Comparison of ENCODE assay signal across 23 mouse cellular contexts in genomic region chr9:62186886-62187285, GRCm38 (mm10).
DNase-seq lines count a peak whose midpoint lies in the region; ATAC-seq and TF ChIP-seq lines count a peak whose summit lies in the region.
"Had no signal": no experiment of that assay in that cellular context is flagged by ENCODE, and none has a peak within 500 bp of the region (broad histone marks: within the 10 kb centered on the region; RNA-seq: fewer than 3 reads in every experiment).

No protein-coding gene starts in this region.

- TF ChIP-seq CTCF in liver, adult 2 months (IDR thresholded peaks at IDR 0.05; ENCODE audit: low read depth, low read length): no peak

- H3K4me2 ChIP-seq in liver, embryonic 11.5 days: no peak overlapping the region
- H3K4me2 ChIP-seq: heart, embryonic 15.5 days; hindbrain, embryonic 14.5 days; liver, embryonic 15.5 days; midbrain, embryonic 13.5 days; neural tube, embryonic 13.5 days had no signal

- no peak for TF ChIP-seq POLR2A in liver, adult 2 months (IDR thresholded peaks at IDR 0.05; ENCODE audit: extremely low read depth, insufficient read depth, low read length)

- no peak overlapping the region for H3K9ac ChIP-seq in liver, adult 2 months (ENCODE audit: low read depth, low read length)
- no peak overlapping the region for H3K9ac ChIP-seq in liver, embryonic 11.5 days (ENCODE audit: low read depth, low read length)
- H3K9ac ChIP-seq: heart, embryonic 15.5 days; hindbrain, embryonic 14.5 days; liver, embryonic 15.5 days; midbrain, embryonic 13.5 days; neural tube, embryonic 13.5 days had no signal

- no peaks in the 10 kb centered on the region for H3K27me3 ChIP-seq in liver, adult 2 months (ENCODE audit: control insufficient read depth, insufficient read depth, low read length)
- H3K27me3 ChIP-seq in liver, embryonic 11.5 days (replicated peaks; ENCODE audit: control insufficient read depth, insufficient read depth, low read length): peaks cover 5% of the 10 kb centered on the region; the same call in 1 of the 2 replicates
- peaks cover 35% of the 10 kb centered on the region for H3K27me3 ChIP-seq in embryonic facial prominence, embryonic 10.5 days (replicated peaks; ENCODE audit: low read depth, poor library complexity, severe bottlenecking)
- H3K27me3 ChIP-seq: liver, embryonic 15.5 days; neural tube, embryonic 13.5 days had no signal

- no peaks in the 10 kb centered on the region for H3K9me3 ChIP-seq in liver, embryonic 11.5 days (ENCODE audit: control insufficient read depth, low read length)
- no peaks in the 10 kb centered on the region for H3K9me3 ChIP-seq in embryonic facial prominence, embryonic 10.5 days
- H3K9me3 ChIP-seq: heart, embryonic 15.5 days; liver, embryonic 15.5 days; megakaryocyte, embryonic 14.5 days; midbrain, embryonic 13.5 days; neural tube, embryonic 13.5 days had no signal

- peak; percentile 59 to 64 for DNase-seq in cerebellum, postnatal 10 days
- no peak for DNase-seq in cerebellum, postnatal 4 days (ENCODE audit: low spot score in 2 of 2)
- peak; percentile 22 for DNase-seq in liver, adult 2 months (ENCODE audit: extremely low read depth, low read depth, low spot score)
- no peak for DNase-seq in liver, embryonic 11.5 days (ENCODE audit: low spot score)
- peak; percentile 21 for DNase-seq in ovary, postnatal 36 days (ENCODE audit: low spot score)
- no peak for DNase-seq in ovary, postnatal 10 days (ENCODE audit: low spot score)
- no peak for DNase-seq in embryonic facial prominence, embryonic 10.5 days (ENCODE audit: low spot score)
- DNase-seq in testis, postnatal 14 days (ENCODE audit: low spot score): no peak
- DNase-seq: cerebellum, postnatal 25 days; embryo, embryonic 11 days; heart, postnatal 36 days; kidney, postnatal 10 days; right cerebral cortex, postnatal 14 days had no signal

- H3K4me1 ChIP-seq in liver, adult 2 months (ENCODE audit: control insufficient read depth, insufficient read depth, low read length): no peaks in the 10 kb centered on the region
- no peaks in the 10 kb centered on the region for H3K4me1 ChIP-seq in liver, embryonic 11.5 days (replicated peaks; ENCODE audit: control insufficient read depth, insufficient read depth, low read length)
- peaks cover 48% of the 10 kb centered on the region for H3K4me1 ChIP-seq in embryonic facial prominence, embryonic 10.5 days
- H3K4me1 ChIP-seq: heart, embryonic 15.5 days; liver, embryonic 15.5 days; megakaryocyte, embryonic 14.5 days had no signal

- H3K79me2 ChIP-seq in liver, adult 2 months (ENCODE audit: control insufficient read depth, insufficient read depth, low read length): no peaks in the 10 kb centered on the region

- H3K4me3 ChIP-seq in liver, adult 2 months (ENCODE audit: insufficient read depth, low read depth, low read length): no peak overlapping the region
- H3K4me3 ChIP-seq in liver, embryonic 11.5 days (ENCODE audit: low read depth, low read length): no peak overlapping the region
- H3K4me3 ChIP-seq in embryonic facial prominence, embryonic 10.5 days: no peak overlapping the region
- H3K4me3 ChIP-seq: heart, embryonic 15.5 days; left cerebral cortex, adult 2 months; liver, embryonic 15.5 days; megakaryocyte, embryonic 14.5 days; midbrain, embryonic 13.5 days; neural tube, embryonic 13.5 days had no signal

- H3K27ac ChIP-seq in liver, adult 2 months (replicated peaks; ENCODE audit: insufficient read depth, low read depth, low read length): no peak overlapping the region
- no peak overlapping the region for H3K27ac ChIP-seq in liver, embryonic 11.5 days (ENCODE audit: low read depth, low read length)
- H3K27ac ChIP-seq in embryonic facial prominence, embryonic 10.5 days (replicated peaks): 0 out of 2 replicates have a peak overlapping the region, but pooled peaks have one; percentile 30
- H3K27ac ChIP-seq: heart, embryonic 15.5 days; hindbrain, embryonic 14.5 days; left cerebral cortex, adult 2 months; liver, embryonic 15.5 days; midbrain, embryonic 13.5 days; neural tube, embryonic 13.5 days; stomach, postnatal 0 days had no signal

- whole genome bisulfite sequencing in liver, adult 2 months: 53% methylated on average over 4 of the region's 4 CpGs
- 64% methylated on average over 4 of the region's 4 CpGs for WGBS in liver, embryonic 11.5 days
- 78% methylated on average over 4 of the region's 4 CpGs for WGBS in embryonic facial prominence, embryonic 10.5 days

- no peaks in the 10 kb centered on the region for H3K36me3 ChIP-seq in liver, adult 2 months (ENCODE audit: control insufficient read depth, insufficient read depth, low read length)
- no peaks in the 10 kb centered on the region for H3K36me3 ChIP-seq in liver, embryonic 11.5 days (ENCODE audit: control insufficient read depth, insufficient read depth, low read length)
- no peaks in the 10 kb centered on the region for H3K36me3 ChIP-seq in embryonic facial prominence, embryonic 10.5 days (replicated peaks)
- H3K36me3 ChIP-seq: heart, embryonic 15.5 days; liver, embryonic 15.5 days; midbrain, embryonic 13.5 days; neural tube, embryonic 13.5 days had no signal

- ATAC-seq in liver, embryonic 11.5 days (replicated peaks; ENCODE audit: low FRiP score): no peak
- ATAC-seq: forebrain, embryonic 14.5 days; lung, postnatal 0 days; midbrain, embryonic 13.5 days had no signal

Comparison
In these comparisons a context has a peak if more than half of its experiments do, and no peak if none do; other contexts are left out.
1. DNase-seq: peak in cerebellum, postnatal 10 days (2 of 2), liver, adult 2 months (single experiment) and ovary, postnatal 36 days (single experiment); none in cerebellum, postnatal 4 days (0 of 2), liver, embryonic 11.5 days (single experiment), ovary, postnatal 10 days (single experiment), embryonic facial prominence, embryonic 10.5 days (single experiment) and testis, postnatal 14 days (single experiment).